ENCODE assay signal across 8 mouse cellular contexts in the genomic region with DNA sequence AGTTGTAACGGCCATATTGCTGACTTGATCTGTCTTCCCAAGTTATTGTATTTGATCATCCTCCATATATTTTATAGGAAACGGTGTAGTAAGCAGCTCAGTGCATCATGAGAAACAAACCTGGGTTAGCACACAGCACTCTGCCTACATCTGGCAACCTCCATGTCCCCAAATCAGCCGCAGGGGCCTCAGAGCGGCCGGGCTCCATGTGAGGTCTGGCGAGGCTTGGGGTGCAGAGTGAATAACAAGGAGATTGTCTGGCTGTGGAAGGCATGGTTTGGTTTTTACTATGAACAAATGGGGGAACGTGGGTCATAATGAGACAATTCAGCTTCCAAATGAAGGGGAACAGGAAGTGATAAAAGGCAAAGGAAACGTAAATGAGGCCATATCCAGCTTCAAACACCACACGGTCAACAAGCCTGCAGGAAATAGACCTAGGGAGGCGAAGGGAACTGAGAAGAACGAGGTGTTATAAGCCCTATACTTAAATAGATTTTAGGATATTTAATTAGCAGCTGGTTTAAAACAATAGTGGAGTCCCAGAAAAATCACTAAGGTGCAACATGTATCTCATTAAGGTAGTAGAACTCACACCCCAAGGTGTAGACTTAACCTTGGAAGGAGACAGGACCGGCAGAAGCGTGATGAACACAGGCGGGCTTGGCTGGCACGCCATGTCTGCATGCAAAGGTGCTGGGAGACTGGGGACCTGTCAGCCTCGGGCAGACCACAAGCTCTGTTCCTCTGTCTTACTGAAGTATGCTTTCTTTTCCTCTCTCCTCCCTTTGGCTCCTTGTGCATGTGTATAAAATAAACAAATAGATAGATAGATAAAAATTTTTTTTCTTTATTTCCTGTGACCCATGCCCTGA. TPM values are rescaled to one million over a fixed set of nuclear protein-coding genes. Genes with fewer than 3 reads are reported as not detected.
DNase-seq lines count a peak whose midpoint lies in the region; ATAC-seq and TF ChIP-seq lines count a peak whose summit lies in the region.

No protein-coding gene starts in this region.

- DNase-seq in heart, postnatal 36 days, result no peak
- no peak for DNase-seq in embryonic facial prominence, embryonic 10.5 days (ENCODE audit: low spot score)
- DNase-seq in hindbrain, postnatal 0 days (ENCODE audit: low spot score), result no peak
- no peak for DNase-seq in cerebellum, postnatal 10 days
- DNase-seq in urinary bladder, adult 2 months (ENCODE audit: low spot score), result no peak
- no peak for DNase-seq in left cerebral cortex, postnatal 10 days (ENCODE audit: extremely low spot score in 1 of 2, low spot score in 2 of 2)

- H3K9ac ChIP-seq in heart, embryonic 16.5 days (ENCODE audit: low read length), result peak overlapping the region; percentile 72
- H3K9ac ChIP-seq in hindbrain, postnatal 0 days (replicated peaks; ENCODE audit: low read length), result no peak overlapping the region
- 0 out of 2 replicates have a peak overlapping the region, but pooled peaks have one; percentile 10 for H3K9ac ChIP-seq in midbrain, embryonic 15.5 days

- WGBS in heart, embryonic 16.5 days, result 30% methylated on average over 16 of the region's 16 CpGs
- 23% methylated on average over 16 of the region's 16 CpGs for WGBS in embryonic facial prominence, embryonic 10.5 days
- 33% methylated on average over 16 of the region's 16 CpGs for WGBS in hindbrain, postnatal 0 days
- WGBS in midbrain, embryonic 15.5 days, result 28% methylated on average over 16 of the region's 16 CpGs

- no peaks in the 10 kb centered on the region for H3K36me3 ChIP-seq in heart, embryonic 16.5 days (ENCODE audit: control insufficient read depth, insufficient read depth)
- no peaks in the 10 kb centered on the region for H3K36me3 ChIP-seq in embryonic facial prominence, embryonic 10.5 days (replicated peaks)
- H3K36me3 ChIP-seq in hindbrain, postnatal 0 days (ENCODE audit: insufficient read depth, low read length), result no peaks in the 10 kb centered on the region
- H3K36me3 ChIP-seq in midbrain, embryonic 15.5 days (replicated peaks), result no peaks in the 10 kb centered on the region

- H3K27me3 ChIP-seq in heart, embryonic 16.5 days (ENCODE audit: control insufficient read depth, insufficient read depth, low read length), result no peaks in the 10 kb centered on the region
- H3K27me3 ChIP-seq in embryonic facial prominence, embryonic 10.5 days (replicated peaks; ENCODE audit: low read depth, poor library complexity, severe bottlenecking), result peaks cover 25% of the 10 kb centered on the region
- H3K27me3 ChIP-seq in hindbrain, postnatal 0 days (ENCODE audit: insufficient read depth, low read length), result no peaks in the 10 kb centered on the region
- H3K27me3 ChIP-seq in midbrain, embryonic 15.5 days (replicated peaks), result no peaks in the 10 kb centered on the region; the same call in 1 of the 2 replicates

- peaks cover 5% of the 10 kb centered on the region; the same call in 1 of the 2 replicates for H3K4me1 ChIP-seq in heart, embryonic 16.5 days (ENCODE audit: control insufficient read depth, insufficient read depth, low read length)
- peaks cover 17% of the 10 kb centered on the region for H3K4me1 ChIP-seq in embryonic facial prominence, embryonic 10.5 days
- peaks cover 6% of the 10 kb centered on the region for H3K4me1 ChIP-seq in hindbrain, postnatal 0 days (ENCODE audit: insufficient read depth, low read length)
- H3K4me1 ChIP-seq in midbrain, embryonic 15.5 days, result peaks cover 11% of the 10 kb centered on the region

- peak overlapping the region; percentile 96 for H3K4me2 ChIP-seq in heart, embryonic 16.5 days (ENCODE audit: low read depth, low read length)
- peak overlapping the region; percentile 62 for H3K4me2 ChIP-seq in hindbrain, postnatal 0 days (ENCODE audit: low read depth, low read length)
- H3K4me2 ChIP-seq in midbrain, embryonic 15.5 days, result peak overlapping the region; percentile 60

- no peak overlapping the region for H3K27ac ChIP-seq in heart, embryonic 16.5 days (ENCODE audit: low read length)
- H3K27ac ChIP-seq in embryonic facial prominence, embryonic 10.5 days (replicated peaks), result no peak overlapping the region
- no peak overlapping the region for H3K27ac ChIP-seq in hindbrain, postnatal 0 days
- H3K27ac ChIP-seq in midbrain, embryonic 15.5 days, result no peak overlapping the region

- no peaks in the 10 kb centered on the region for H3K9me3 ChIP-seq in heart, embryonic 16.5 days (replicated peaks; ENCODE audit: control insufficient read depth, low read length)
- H3K9me3 ChIP-seq in embryonic facial prominence, embryonic 10.5 days, result no peaks in the 10 kb centered on the region
- no peaks in the 10 kb centered on the region for H3K9me3 ChIP-seq in hindbrain, postnatal 0 days (ENCODE audit: low read length)
- H3K9me3 ChIP-seq in midbrain, embryonic 15.5 days, result no peaks in the 10 kb centered on the region

- ATAC-seq in heart, embryonic 16.5 days (replicated peaks; ENCODE audit: extremely low read depth, insufficient read depth, low FRiP score), result no peak
- no peak for ATAC-seq in hindbrain, postnatal 0 days
- ATAC-seq in midbrain, embryonic 15.5 days (replicated peaks), result no peak

- no peak for TF ChIP-seq CTCF in hindbrain, postnatal 0 days (IDR thresholded peaks at IDR 0.05; ENCODE audit: low read depth)

- intact Hi-C loops in heart, postnatal 36 days (cut with DNase I), result no loop called here
- intact Hi-C loops in left cerebral cortex, postnatal 10 days (cut with DNase I), result no loop called here

- peak overlapping the region; percentile 62 for H3K4me3 ChIP-seq in heart, embryonic 16.5 days (ENCODE audit: low read length)
- peak overlapping the region; percentile 58 for H3K4me3 ChIP-seq in embryonic facial prominence, embryonic 10.5 days
- peak overlapping the region; percentile 29 for H3K4me3 ChIP-seq in hindbrain, postnatal 0 days (ENCODE audit: low read length)
- H3K4me3 ChIP-seq in midbrain, embryonic 15.5 days, result peak overlapping the region; percentile 30

RNA-seq across cellular contexts. Expression of a gene that starts 11.1 kb away (rescaled TPM):
- 0.16 and 0.20 TPM in 2 replicates for polyA plus RNA-seq in heart, embryonic 16.5 days (2015; fragmentation: Nextera tagmentation; extraction: Ambion mirVana)
- total RNA-seq in heart, postnatal 36 days (2021), result 1 to 10 TPM; 8.2 to 8.5 TPM
- polyA plus RNA-seq in embryonic facial prominence, embryonic 10.5 days (2016; fragmentation: Nextera tagmentation; extraction: Ambion mirVana), result 0.47 and 0.64 TPM in 2 replicates
- 80.5 and 164 TPM in 2 replicates for total RNA-seq in hindbrain, postnatal 0 days (2014; rRNA removed)
- 0.39 and 0.47 TPM in 2 replicates for polyA plus RNA-seq in hindbrain, postnatal 0 days (2015; fragmentation: Nextera tagmentation; extraction: Ambion mirVana)
- polyA plus RNA-seq in midbrain, embryonic 15.5 days (2015; fragmentation: Nextera tagmentation; extraction: Ambion mirVana), result 0.77 and 0.87 TPM in 2 replicates
- 0.17 and 0.18 TPM in 2 replicates for polyA plus RNA-seq in urinary bladder, adult 2 months (2012; rRNA removed)
- total RNA-seq in left cerebral cortex, postnatal 10 days (2021), result 10 to 100 TPM in 1 of 2 experiments, 1 to 10 TPM in 1; 9.6 to 11.8 TPM

RNA-seq across cellular contexts. Expression of a gene that starts 11.6 kb away (rescaled TPM):
- 0.05 and 0.11 TPM in 2 replicates for polyA plus RNA-seq in heart, embryonic 16.5 days (2015; fragmentation: Nextera tagmentation; extraction: Ambion mirVana)
- total RNA-seq in heart, postnatal 36 days (2021), result not detected
- polyA plus RNA-seq in embryonic facial prominence, embryonic 10.5 days (2016; fragmentation: Nextera tagmentation; extraction: Ambion mirVana), result 0.11 TPM in 2 replicates
- 0.50 and 0.52 TPM in 2 replicates for total RNA-seq in hindbrain, postnatal 0 days (2014; rRNA removed)
- polyA plus RNA-seq in hindbrain, postnatal 0 days (2015; fragmentation: Nextera tagmentation; extraction: Ambion mirVana), result 0.28 and 0.45 TPM in 2 replicates
- 0.97 and 1.6 TPM in 2 replicates for polyA plus RNA-seq in midbrain, embryonic 15.5 days (2015; fragmentation: Nextera tagmentation; extraction: Ambion mirVana)
- polyA plus RNA-seq in urinary bladder, adult 2 months (2012; rRNA removed), result 0.04 and 0.06 TPM in 2 replicates
- total RNA-seq in left cerebral cortex, postnatal 10 days (2021), result under 1 TPM; 0.39 to 0.41 TPM

RNA-seq across cellular contexts. Expression of a gene that starts 14.9 kb away (rescaled TPM):
- 79.2 and 90.0 TPM in 2 replicates for polyA plus RNA-seq in heart, embryonic 16.5 days (2015; fragmentation: Nextera tagmentation; extraction: Ambion mirVana)
- 10 to 100 TPM; 29.9 to 30.9 TPM for total RNA-seq in heart, postnatal 36 days (2021)
- 86.6 and 91.3 TPM in 2 replicates for polyA plus RNA-seq in embryonic facial prominence, embryonic 10.5 days (2016; fragmentation: Nextera tagmentation; extraction: Ambion mirVana)
- total RNA-seq in hindbrain, postnatal 0 days (2014; rRNA removed), result 36.8 and 42.0 TPM in 2 replicates
- polyA plus RNA-seq in hindbrain, postnatal 0 days (2015; fragmentation: Nextera tagmentation; extraction: Ambion mirVana), result 116 and 119 TPM in 2 replicates
- polyA plus RNA-seq in midbrain, embryonic 15.5 days (2015; fragmentation: Nextera tagmentation; extraction: Ambion mirVana), result 98.3 and 103 TPM in 2 replicates
- 152 and 198 TPM in 2 replicates for polyA plus RNA-seq in urinary bladder, adult 2 months (2012; rRNA removed)
- 10 to 100 TPM; 45.5 to 48.8 TPM for total RNA-seq in left cerebral cortex, postnatal 10 days (2021)

RNA-seq across cellular contexts. Expression of a gene that starts 34.3 kb away (rescaled TPM):
- 0.99 and 2.5 TPM in 2 replicates for polyA plus RNA-seq in heart, embryonic 16.5 days (2015; fragmentation: Nextera tagmentation; extraction: Ambion mirVana)
- under 1 TPM; 0.27 to 0.36 TPM for total RNA-seq in heart, postnatal 36 days (2021)
- polyA plus RNA-seq in embryonic facial prominence, embryonic 10.5 days (2016; fragmentation: Nextera tagmentation; extraction: Ambion mirVana), result 1.3 and 2.1 TPM in 2 replicates
- 0.50 and 1.2 TPM in 2 replicates for total RNA-seq in hindbrain, postnatal 0 days (2014; rRNA removed)
- 2.8 and 4.2 TPM in 2 replicates for polyA plus RNA-seq in hindbrain, postnatal 0 days (2015; fragmentation: Nextera tagmentation; extraction: Ambion mirVana)
- 1.5 and 1.8 TPM in 2 replicates for polyA plus RNA-seq in midbrain, embryonic 15.5 days (2015; fragmentation: Nextera tagmentation; extraction: Ambion mirVana)
- polyA plus RNA-seq in urinary bladder, adult 2 months (2012; rRNA removed), result 0.40 and 0.52 TPM in 2 replicates
- 1 to 10 TPM; 4.9 to 5.0 TPM for total RNA-seq in left cerebral cortex, postnatal 10 days (2021)

RNA-seq across cellular contexts. Expression of a gene that starts 34.9 kb away (rescaled TPM):
- polyA plus RNA-seq in heart, embryonic 16.5 days (2015; fragmentation: Nextera tagmentation; extraction: Ambion mirVana), result 64.5 and 77.7 TPM in 2 replicates
- total RNA-seq in heart, postnatal 36 days (2021), result 10 to 100 TPM; 63.3 to 64.1 TPM
- polyA plus RNA-seq in embryonic facial prominence, embryonic 10.5 days (2016; fragmentation: Nextera tagmentation; extraction: Ambion mirVana), result 163 and 165 TPM in 2 replicates
- total RNA-seq in hindbrain, postnatal 0 days (2014; rRNA removed), result 37.1 and 39.4 TPM in 2 replicates
- 78.1 and 81.2 TPM in 2 replicates for polyA plus RNA-seq in hindbrain, postnatal 0 days (2015; fragmentation: Nextera tagmentation; extraction: Ambion mirVana)
- polyA plus RNA-seq in midbrain, embryonic 15.5 days (2015; fragmentation: Nextera tagmentation; extraction: Ambion mirVana), result 74.2 and 79.3 TPM in 2 replicates
- polyA plus RNA-seq in urinary bladder, adult 2 months (2012; rRNA removed), result 31.2 and 40.7 TPM in 2 replicates
- total RNA-seq in left cerebral cortex, postnatal 10 days (2021), result 100 to 1,000 TPM; 123 to 124 TPM
